ENCODE assay signal across 8 mouse cellular contexts in genomic region chr7:83489790-83490189, GRCm38 (mm10).
DNase-seq lines count a peak whose midpoint lies in the region; ATAC-seq and TF ChIP-seq lines count a peak whose summit lies in the region.

No protein-coding gene starts in this region.

- ATAC-seq in lung, embryonic 15.5 days (ENCODE audit: borderline replicate concordance, extremely low read depth, low FRiP score, low TSS enrichment), result peak; percentile 46; the same call in 1 of the 2 replicates
- ATAC-seq in Patski, result no peak
- 0 out of 2 replicates have a peak, but pooled peaks have one; percentile 56 for ATAC-seq in embryonic facial prominence, embryonic 12.5 days (ENCODE audit: insufficient number of reproducible peaks, insufficient read depth, low FRiP score, low TSS enrichment)
- ATAC-seq in intestine, embryonic 15.5 days, result peak; percentile 49; the same call in 1 of the 2 replicates

- H3K27ac ChIP-seq in lung, embryonic 15.5 days, result no peak overlapping the region
- H3K27ac ChIP-seq in embryonic facial prominence, embryonic 12.5 days, result no peak overlapping the region
- no peak overlapping the region for H3K27ac ChIP-seq in intestine, embryonic 15.5 days
- peak overlapping the region; percentile 74 for H3K27ac ChIP-seq in midbrain, embryonic 10.5 days (replicated peaks)

- H3K9me3 ChIP-seq in lung, embryonic 15.5 days, result no peaks in the 10 kb centered on the region
- H3K9me3 ChIP-seq in embryonic facial prominence, embryonic 12.5 days, result no peaks in the 10 kb centered on the region
- H3K9me3 ChIP-seq in intestine, embryonic 15.5 days, result no peaks in the 10 kb centered on the region
- no peaks in the 10 kb centered on the region for H3K9me3 ChIP-seq in midbrain, embryonic 10.5 days (replicated peaks)

- POLR2A ChIA-PET in Patski (lab: Charles Lee), result no interaction called here

- no peaks in the 10 kb centered on the region for H3K4me1 ChIP-seq in lung, embryonic 15.5 days
- H3K4me1 ChIP-seq in embryonic facial prominence, embryonic 12.5 days, result no peaks in the 10 kb centered on the region
- H3K4me1 ChIP-seq in intestine, embryonic 15.5 days (replicated peaks), result peaks cover 4% of the 10 kb centered on the region; the same call in 1 of the 2 replicates
- peaks cover 3% of the 10 kb centered on the region; the same call in 1 of the 2 replicates for H3K4me1 ChIP-seq in midbrain, embryonic 10.5 days

- H3K4me3 ChIP-seq in lung, embryonic 15.5 days, result no peak overlapping the region
- H3K4me3 ChIP-seq in embryonic facial prominence, embryonic 12.5 days, result no peak overlapping the region
- H3K4me3 ChIP-seq in intestine, embryonic 15.5 days (replicated peaks), result no peak overlapping the region
- H3K4me3 ChIP-seq in midbrain, embryonic 10.5 days, result no peak overlapping the region

- peak; percentile 91 for TF ChIP-seq CTCF in Patski (IDR thresholded peaks at IDR 0.05)

- WGBS in lung, embryonic 15.5 days, result 70% methylated on average over 1 of the region's 1 CpGs
- WGBS in embryonic facial prominence, embryonic 12.5 days, result 72% methylated on average over 1 of the region's 1 CpGs
- whole genome bisulfite sequencing in intestine, embryonic 15.5 days, result 82% methylated on average over 1 of the region's 1 CpGs
- 81% methylated on average over 1 of the region's 1 CpGs for WGBS in midbrain, embryonic 10.5 days

- no peaks in the 10 kb centered on the region for H3K36me3 ChIP-seq in lung, embryonic 15.5 days
- no peaks in the 10 kb centered on the region for H3K36me3 ChIP-seq in embryonic facial prominence, embryonic 12.5 days
- no peaks in the 10 kb centered on the region for H3K36me3 ChIP-seq in intestine, embryonic 15.5 days
- no peaks in the 10 kb centered on the region for H3K36me3 ChIP-seq in midbrain, embryonic 10.5 days

- DNase-seq in lung, postnatal 14 days, result no peak
- no peak for DNase-seq in Patski (ENCODE audit: low read depth, low spot score)
- DNase-seq in midbrain, embryonic 10.5 days (ENCODE audit: low spot score), result peak; percentile 40
- DNase-seq in gastrocnemius, adult 18-20 months (ENCODE audit: low spot score), result no peak
- DNase-seq in Muller cell, postnatal 12 days (ENCODE audit: inconsistent ontology term), result no peak

- CTCF ChIA-PET in Patski (lab: Charles Lee), result interaction anchor here (0.7 to 0.9 kb wide), 2 partner anchors 138 to 288 kb away, joined by 3 to 4 read pairs; no protein-coding TSS in a partner anchor

- no peak overlapping the region for H3K4me2 ChIP-seq in lung, embryonic 15.5 days
- H3K4me2 ChIP-seq in embryonic facial prominence, embryonic 12.5 days (replicated peaks), result no peak overlapping the region
- H3K4me2 ChIP-seq in intestine, embryonic 15.5 days (replicated peaks), result no peak overlapping the region

- no peak overlapping the region for H3K9ac ChIP-seq in lung, embryonic 15.5 days
- H3K9ac ChIP-seq in embryonic facial prominence, embryonic 12.5 days, result no peak overlapping the region
- no peak overlapping the region for H3K9ac ChIP-seq in intestine, embryonic 15.5 days

- in situ Hi-C loops in Patski (cut with MboI; ENCODE audit: low pct_unique_long_range_greater_than_20kb), result loop anchor here (5.0 to 10.0 kb wide), 2 partner anchors 622 to 775 kb away; partner anchors contain the start of gene Mex3b

- H3K27me3 ChIP-seq in lung, embryonic 15.5 days, result no peaks in the 10 kb centered on the region
- peaks cover 11% of the 10 kb centered on the region for H3K27me3 ChIP-seq in Patski
- no peaks in the 10 kb centered on the region for H3K27me3 ChIP-seq in embryonic facial prominence, embryonic 12.5 days
- H3K27me3 ChIP-seq in intestine, embryonic 15.5 days (replicated peaks), result no peaks in the 10 kb centered on the region
- H3K27me3 ChIP-seq in midbrain, embryonic 10.5 days (ENCODE audit: low read depth, poor library complexity, severe bottlenecking), result no peaks in the 10 kb centered on the region
